Mouse (Mus musculus) liver, embryonic 14.5 days (tissue): ENCODE measurements around the gene Slc25a36.

Experiments used
- CTCF ChIP-seq: IDR thresholded peaks from 2 replicates; pipeline ENCODE4 v1.5.1; 2016; ENCODE audit warnings: antibody characterized with exemption, low read depth, control low read depth
- EP300 ChIP-seq: IDR thresholded peaks from 2 replicates; pipeline ENCODE4 v1.6.1; 2016; ENCODE audit warnings: antibody characterized with exemption, low read depth

GRCm38 (mm10) chr9:97112238-97112637 is 1.3 kb upstream of the Slc25a36 start:
- TF ChIP-seq CTCF, result no peak
- TF ChIP-seq EP300, result no peak
